Mouse (Mus musculus) hindbrain, postnatal 0 days (tissue): ENCODE measurements at regions not wholly inside any gene's neighbourhood (a gene's known extent, or its start where the extent isn't known, plus 50 kb on each side); places are given as distances from the start of the nearest gene placed in this dataset.

ENCODE experiments used
- ATAC-seq: fragments of 200-750 bp; cut with Nextera tagmentation; 2 replicates; pipeline ENCODE4 v1.8.0; 2017; ENCODE audit warnings: mild to moderate bottlenecking, moderate TSS enrichment, moderate library complexity
- DNase-seq: peaks from one replicate; pipeline ENCODE4 v3.0.0-alpha.2; 2015; ENCODE audit warnings: low spot score
- H3K27ac ChIP-seq: fragments of 300-500 bp; sonication (generic); 2 replicates; pipeline ENCODE4 v1.5.1; 2014; ENCODE audit warnings: mild to moderate bottlenecking
- H3K27me3 ChIP-seq: fragments of 300-500 bp; sonication (generic); 2 replicates; pipeline ENCODE4 v1.6.1; 2014; ENCODE audit warnings: low read length, mixed read lengths; ENCODE audit not compliant: insufficient read depth
- H3K36me3 ChIP-seq: fragments of 300-500 bp; sonication (generic); 2 replicates; pipeline ENCODE4 v1.6.1; 2014; ENCODE audit warnings: low read length, mixed read lengths; ENCODE audit not compliant: insufficient read depth
- H3K4me1 ChIP-seq: fragments of 300-500 bp; sonication (generic); 2 replicates; pipeline ENCODE4 v1.6.1; 2014; ENCODE audit warnings: antibody characterized with exemption, low read length, mixed read lengths; ENCODE audit not compliant: insufficient read depth
- H3K4me2 ChIP-seq: fragments of 300-500 bp; sonication (generic); 2 replicates; pipeline ENCODE4 v1.6.1; 2014; ENCODE audit warnings: low read depth, mild to moderate bottlenecking, low read length, moderate library complexity, mixed read lengths
- H3K4me3 ChIP-seq: fragments of 300-500 bp; sonication (generic); 2 replicates; pipeline ENCODE4 v1.5.1; 2014; ENCODE audit warnings: low read length
- H3K9ac ChIP-seq: fragments of 300-500 bp; sonication (generic); replicated peaks from 2 replicates; pipeline ENCODE4 v1.6.1; 2014; ENCODE audit warnings: mild to moderate bottlenecking, low read length, moderate library complexity, mixed read lengths
- H3K9me3 ChIP-seq: fragments of 300-500 bp; sonication (generic); 2 replicates; pipeline ENCODE4 v1.6.1; 2016; ENCODE audit warnings: low read length, mixed read lengths
- CTCF ChIP-seq: IDR thresholded peaks from 2 replicates; pipeline ENCODE4 v1.5.1; 2016; ENCODE audit warnings: antibody characterized with exemption, control low read depth, low read depth
- WGBS: fragments of 180-500 bp; shearing (Covaris S2); extraction: QIAGEN DNeasy Blood & Tissue Kit; methylation state at CpG from one replicate; pipeline ENCODE4 v1.1.7; 2014; 5-methylcytosine and 5-hydroxymethylcytosine counted together

- Histone ChIP-seq H3K27ac (no peak overlapping the region), H3K27me3 (no peaks in the 10 kb centered on the region), H3K4me1 (no peaks in the 10 kb centered on the region), H3K9ac (no peak overlapping the region), H3K36me3 (no peaks in the 10 kb centered on the region), H3K4me3 (no peak overlapping the region), H3K4me2 (no peak overlapping the region), H3K9me3 (no peaks in the 10 kb centered on the region)
- ATAC-seq, result no peak
- WGBS, result 66% methylated on average over 2 of the region's 2 CpGs
- no peak for DNase-seq
- TF ChIP-seq CTCF, result no peak
These were observed 55.0 kb upstream of the Tgif1 start for GRCm38 (mm10) chr17:70908328-70908727.
